Mouse (Mus musculus) liver, adult 2 months (tissue): ENCODE results near the gene Gm10318.

ENCODE experiments used
- CTCF ChIP-seq: fragments of 200-500 bp; IDR thresholded peaks from 2 replicates; pipeline ENCODE4 v1.5.1; 2011; ENCODE audit warnings: low read depth, low read length, control low read depth
- POLR2A ChIP-seq: fragments of 200-500 bp; IDR thresholded peaks from 2 replicates; pipeline ENCODE4 v1.6.1; 2011; ENCODE audit warnings: low read length, control low read depth; ENCODE audit not compliant: insufficient read depth; ENCODE audit errors: extremely low read depth

DNA sequence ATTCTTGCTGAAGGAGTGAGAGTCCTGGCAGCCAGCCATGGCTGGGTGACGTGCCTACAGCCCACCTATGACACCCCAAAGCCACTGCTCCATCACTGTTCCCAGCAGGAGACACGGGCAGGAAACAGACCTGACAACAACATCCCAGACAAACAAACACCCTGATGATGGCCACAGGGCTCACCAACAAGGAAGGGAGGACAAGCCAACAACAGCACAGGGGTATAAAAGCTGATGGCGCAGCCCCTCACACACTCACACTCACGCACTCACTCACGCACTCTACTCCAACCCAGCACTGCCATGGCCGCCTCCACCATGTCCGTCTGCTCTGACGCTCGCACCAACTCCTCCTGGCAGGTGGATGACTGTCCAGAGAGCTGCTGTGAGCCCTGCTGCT is at the start of gene Gm10318:
- TF ChIP-seq CTCF (no peak), POLR2A (no peak)
